Mouse (Mus musculus) bone marrow, adult 2 months (tissue): ENCODE data around the gene Arid3c.

Source experiments
- CTCF ChIP-seq: fragments of 200-500 bp; IDR thresholded peaks from 2 replicates; pipeline ENCODE4 v1.5.1; 2011; ENCODE audit warnings: low read length, control low read depth; ENCODE audit not compliant: control insufficient read depth, insufficient read depth
- POLR2A ChIP-seq: fragments of 200-500 bp; IDR thresholded peaks from 2 replicates; pipeline ENCODE4 v1.6.1; 2011; ENCODE audit warnings: low read depth, mild to moderate bottlenecking, control low read depth, low read length, borderline replicate concordance; ENCODE audit not compliant: control insufficient read depth

DNA sequence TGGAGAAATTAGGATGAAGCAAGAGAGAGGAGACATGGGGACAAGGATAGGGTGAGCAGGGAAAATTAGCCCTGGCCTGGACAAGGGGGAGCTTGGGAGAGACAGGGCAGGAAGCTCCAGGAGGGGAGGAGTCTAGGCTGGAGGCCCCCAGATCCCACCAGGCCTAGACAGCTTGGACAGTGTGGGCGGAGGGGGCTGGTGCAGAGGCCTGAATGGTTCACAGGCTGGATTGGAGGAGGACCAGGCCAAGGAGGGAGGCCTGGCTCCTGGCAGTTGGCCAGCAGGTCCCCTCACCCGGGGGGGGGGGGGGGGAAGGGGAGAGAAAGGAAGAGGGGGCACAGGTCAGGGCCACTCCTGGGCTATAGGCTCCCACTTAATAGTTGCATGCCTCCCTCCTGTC, 51.7 kb downstream of the Arid3c start:
- no peak for TF ChIP-seq CTCF
- no peak for TF ChIP-seq POLR2A
